Mouse (Mus musculus) testis, adult 2 months (tissue): ENCODE measurements around the gene Spock1.

Experiments used
- CTCF ChIP-seq: fragments of 200-500 bp; IDR thresholded peaks from 2 replicates; pipeline ENCODE4 v1.5.1; 2012; ENCODE audit warnings: low read depth, mild to moderate bottlenecking, inconsistent platforms, low read length, moderate library complexity; ENCODE audit not compliant: control insufficient read depth, insufficient read depth, insufficient replicate concordance
- POLR2A ChIP-seq: fragments of 200-500 bp; IDR thresholded peaks from 2 replicates; pipeline ENCODE4 v1.6.1; 2012; ENCODE audit warnings: low read depth, mild to moderate bottlenecking, inconsistent platforms, low read length, moderate library complexity; ENCODE audit not compliant: control insufficient read depth

DNA sequence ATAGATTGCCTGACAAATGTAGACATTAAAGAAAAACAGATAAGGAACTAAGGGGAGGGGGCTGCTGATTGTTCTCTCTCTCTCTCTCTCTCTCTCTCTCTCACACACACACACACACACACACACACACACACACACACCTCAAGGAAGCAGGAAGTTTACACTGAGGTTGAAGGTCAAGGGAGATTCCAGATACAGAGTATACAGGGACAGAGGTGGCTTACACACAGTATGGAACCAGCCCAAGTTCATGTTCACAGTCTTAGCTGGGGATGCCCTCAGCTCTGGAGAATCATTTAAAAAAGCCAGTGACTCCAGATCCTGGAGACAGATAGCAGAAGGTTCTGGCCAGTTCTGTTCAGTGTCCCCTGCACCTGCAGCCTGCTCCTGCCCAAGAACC, 199.7 kb downstream of the Spock1 start:
- TF ChIP-seq POLR2A: no peak
- TF ChIP-seq CTCF: no peak
